Mouse (Mus musculus) layer of hippocampus, adult 2 months (tissue): Measurements from ENCODE around the gene Hspe1. TPM values are rescaled to one million over a fixed set of nuclear protein-coding genes. Genes with fewer than 3 reads are reported as not detected.
"Not testable (repeated sequence)": the region's sequence is repeated elsewhere in the genome, so short reads cannot be mapped to it uniquely, and the experiment has no call there.

ENCODE experiments used
- DNase-seq, 2 experiments: peaks; one replicate each; pipeline ENCODE4 v3.0.0; 2022; ENCODE audit warnings: low spot score in 2 of 2
- H3K27ac ChIP-seq: fragments of 200-600 bp; 2 replicates; pipeline ENCODE4 v1.8.1; 2022
- H3K4me3 ChIP-seq: fragments of 200-600 bp; 2 replicates; pipeline ENCODE4 v1.8.1; 2022; ENCODE audit warnings: mild to moderate bottlenecking
- CTCF ChIP-seq: fragments of 200-600 bp; conservative IDR thresholded peaks from 2 replicates; pipeline ENCODE4 v1.8.1; 2022; ENCODE audit warnings: antibody characterized with exemption, mild to moderate bottlenecking, moderate library complexity
- long read RNA-seq, 2 experiments: library from polyadenylated mRNA; stranded (forward); transcript quantifications; one replicate each; pipeline ENCODE4 v2.0.0; 2021; ENCODE audit warnings: borderline mapping rate in 2 of 2
- total RNA-seq, 2 experiments: library from RNA; stranded (reverse); gene quantifications; 2 replicates each; pipeline ENCODE4 v1.2.3; 2021

The Hspe1 gene
- total RNA-seq: 10 to 100 TPM; 92.2 to 97.4 TPM
- long read RNA-seq, experiment 1, transcript Hspe1-201 (4 exons, 774 nt): major isoform, 69 of 73 reads
- long read RNA-seq, experiment 1, partial matches to known transcripts: 3 of 73 reads
- long read RNA-seq, experiment 1, other reads (novel, unspliced or antisense): 1 of 73 reads
- long read RNA-seq, experiment 2, transcript Hspe1-201 (4 exons, 774 nt): major isoform, 101 of 111 reads
- long read RNA-seq, experiment 2, partial matches to known transcripts: 6 of 111 reads
- long read RNA-seq, experiment 2, other reads (novel, unspliced or antisense): 4 of 111 reads

- peak within 1 kb of the TSS; percentile 97 for H3K27ac ChIP-seq
- DNase-seq: peak; percentile 97 to 99
- TF ChIP-seq CTCF: no peak
Observed at GRCm38 (mm10) chr1:55087932-55088610, at the start of gene Hspe1, which contains the start of gene Hspd1. TSS of gene Hspe1 (plus strand) at chr1:55088132. TSS of gene Hspd1 (minus strand) at chr1:55088243.

DNA sequence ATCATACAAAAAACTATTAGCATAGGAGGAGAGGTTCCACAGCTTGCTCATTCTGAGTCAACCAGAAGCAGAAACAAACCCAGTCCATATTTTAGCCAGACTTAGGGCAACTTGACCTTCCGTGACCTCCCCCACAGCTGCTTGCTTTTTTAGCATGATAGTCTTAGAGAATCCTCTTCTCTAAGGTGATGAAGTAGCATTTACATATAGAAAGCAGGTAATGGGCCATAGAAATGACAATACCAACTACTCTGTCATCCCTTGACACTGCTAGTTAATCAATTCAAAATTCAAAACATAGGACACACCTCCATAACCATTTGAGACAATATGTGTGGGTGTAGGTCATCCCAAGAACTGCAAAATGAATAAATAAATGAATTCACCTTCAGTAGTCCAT lies 48.0 kb upstream of the Hspe1 start:
- TF ChIP-seq CTCF: no peak
- H3K4me3 ChIP-seq: no peak overlapping the region
- no peak for DNase-seq
- H3K27ac ChIP-seq: no peak overlapping the region

More at GRCm38 (mm10) chr1:55087932-55088610, at the start of gene Hspe1, which contains the start of gene Hspd1:
- peak within 1 kb of the TSS; percentile 99 for H3K4me3 ChIP-seq

DNA sequence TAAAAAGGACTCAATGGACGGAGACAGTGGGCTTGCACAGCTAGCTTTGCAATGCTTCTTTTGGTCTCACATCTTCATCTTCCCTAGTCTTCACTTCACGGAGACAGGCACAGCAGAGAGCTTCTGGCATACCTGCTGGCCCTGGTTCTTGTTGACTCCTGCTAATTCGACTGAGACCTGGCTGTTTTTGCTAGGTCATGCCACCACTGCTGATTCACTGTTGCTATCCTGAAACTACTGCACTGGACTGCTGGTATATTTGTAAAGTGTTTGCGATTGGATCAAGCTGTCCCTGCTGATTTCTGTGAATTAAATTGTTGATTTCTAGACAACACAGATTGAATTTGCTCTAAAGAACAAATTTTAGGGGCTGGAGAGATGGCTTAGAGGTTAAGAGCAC lies 46.2 kb upstream of the Hspe1 start:
- no peak overlapping the region for H3K4me3 ChIP-seq
- no peak overlapping the region for H3K27ac ChIP-seq
- no peak for DNase-seq
- TF ChIP-seq CTCF: no peak

GRCm38 (mm10) chr1:55042246-55042645 lies 45.7 kb upstream of the Hspe1 start:
- no peak overlapping the region for H3K27ac ChIP-seq
- H3K4me3 ChIP-seq: no peak overlapping the region
- TF ChIP-seq CTCF: peak; percentile 46
- no peak for DNase-seq

GRCm38 (mm10) chr1:55043164-55043563 lies 44.8 kb upstream of the Hspe1 start:
- no peak for TF ChIP-seq CTCF
- DNase-seq: no peak
- Histone ChIP-seq H3K27ac (no peak overlapping the region), H3K4me3 (no peak overlapping the region)

GRCm38 (mm10) chr1:55048841-55049587 lies 38.9 kb upstream of the Hspe1 start:
- no peak for TF ChIP-seq CTCF
- H3K4me3 ChIP-seq: no peak overlapping the region
- no peak for DNase-seq
- no peak overlapping the region for H3K27ac ChIP-seq

GRCm38 (mm10) chr1:55051671-55052070 lies 36.3 kb upstream of the Hspe1 start:
- H3K4me3 ChIP-seq: peak overlapping the region; percentile 99

DNA sequence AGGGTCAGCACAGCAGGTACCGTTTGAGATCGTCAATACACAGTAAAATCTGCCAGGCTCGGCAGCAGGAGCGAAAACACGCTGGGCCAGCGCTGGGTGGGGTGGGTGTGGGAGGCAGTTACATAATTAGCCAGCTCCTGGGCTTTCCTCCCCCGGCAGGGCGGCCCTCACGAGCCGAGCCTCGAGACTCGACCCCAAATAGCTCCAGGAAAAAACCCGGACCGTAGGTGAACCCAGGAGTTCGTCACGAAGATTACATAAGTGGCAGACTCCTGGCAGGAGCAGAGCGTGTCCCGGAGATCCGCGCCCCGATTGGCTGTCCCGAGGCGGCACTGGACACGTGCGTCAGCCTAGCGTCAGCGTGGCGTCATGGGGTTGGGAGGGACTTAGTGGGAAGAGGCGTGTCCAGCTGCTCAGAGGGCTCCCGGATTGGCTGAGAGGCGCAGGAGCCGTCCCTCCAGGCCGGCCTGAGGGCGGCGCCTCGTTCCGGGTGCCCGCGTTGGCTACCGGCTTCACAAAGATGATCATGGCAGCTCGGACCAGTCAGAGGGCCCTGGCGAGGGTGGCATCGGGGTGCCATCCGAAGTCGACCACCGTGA lies 35.5 kb upstream of the Hspe1 start, which contains the start of gene Coq10b:
TSS of gene Coq10b (plus strand) at position 416 of the 599 bp plus-strand sequence.
- TF ChIP-seq CTCF: peak; percentile 7; the same call in 1 of the 2 replicates
- peak within 1 kb of the TSS; percentile 99 for H3K4me3 ChIP-seq
- peak within 1 kb of the TSS; percentile 97 for H3K27ac ChIP-seq
- DNase-seq: peak; percentile 100

More at GRCm38 (mm10) chr1:55051671-55052070, 36.3 kb upstream of the Hspe1 start:
- DNase-seq: no peak
- H3K27ac ChIP-seq: peak overlapping the region; percentile 97
- no peak for TF ChIP-seq CTCF

DNA sequence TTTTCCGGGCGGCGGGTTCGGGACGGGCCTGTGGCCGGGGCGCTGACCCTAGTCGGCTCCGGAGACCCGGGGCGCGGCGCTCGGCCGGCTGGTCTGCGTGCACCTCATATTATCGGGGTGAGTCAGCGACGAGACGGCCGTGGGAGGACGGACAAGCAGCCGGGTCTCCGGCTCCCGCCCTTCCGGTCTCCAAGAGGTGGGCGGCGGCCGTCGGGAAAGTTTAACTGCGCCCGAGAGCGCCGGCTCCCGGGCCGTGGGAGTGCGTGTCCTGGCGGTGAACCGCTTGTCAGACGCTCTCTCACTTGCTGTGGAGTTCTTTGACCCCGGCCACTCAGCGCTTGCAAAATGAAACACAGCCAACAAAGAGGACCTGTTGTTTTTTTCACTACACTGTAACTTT lies 34.9 kb upstream of the Hspe1 start:
- DNase-seq: peak; percentile 16 to 24
- peak; percentile 21; the same call in 1 of the 2 replicates for TF ChIP-seq CTCF

DNA sequence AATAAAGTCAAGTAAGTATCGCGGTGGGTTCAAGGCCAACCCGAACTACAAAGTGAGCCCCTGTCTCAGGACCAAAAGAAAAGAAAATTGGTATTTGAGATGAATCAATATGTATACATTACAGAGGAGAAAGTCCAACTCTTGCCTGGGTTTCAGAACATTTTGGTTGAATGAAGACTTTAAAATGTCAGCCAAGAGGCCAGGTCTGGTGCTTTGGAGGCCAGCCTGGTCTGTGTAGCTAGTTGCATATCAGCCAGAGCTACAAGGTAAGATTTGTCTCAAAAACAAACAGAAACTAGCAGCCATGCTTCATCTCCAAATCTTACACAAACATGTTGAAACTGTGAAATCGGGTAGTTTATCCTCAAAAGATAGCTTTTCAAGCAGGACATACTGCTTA lies 34.3 kb upstream of the Hspe1 start:
- DNase-seq: no peak
- TF ChIP-seq CTCF: no peak
- Histone ChIP-seq H3K27ac (no peak overlapping the region), H3K4me3 (peak overlapping the region; percentile 99)

More for the DNA sequence above, 34.9 kb upstream of the Hspe1 start:
- peak overlapping the region; percentile 99 for H3K4me3 ChIP-seq
- H3K27ac ChIP-seq: peak overlapping the region; percentile 97

GRCm38 (mm10) chr1:55055322-55056115 lies 32.4 kb upstream of the Hspe1 start:
- Histone ChIP-seq H3K27ac (no peak overlapping the region), H3K4me3 (no peak overlapping the region)
- no peak for DNase-seq
- no peak for TF ChIP-seq CTCF

- H3K27ac ChIP-seq, DNase-seq: not testable (repeated sequence)
Observed at GRCm38 (mm10) chr1:55058383-55058782, 29.5 kb upstream of the Hspe1 start.

More at GRCm38 (mm10) chr1:55058383-55058782, 29.5 kb upstream of the Hspe1 start:
- H3K4me3 ChIP-seq: not testable (repeated sequence)
